Mouse (Mus musculus) Patski (cell line): ENCODE results near the gene Pou6f2. TPM values are rescaled to one million over a fixed set of nuclear protein-coding genes. Genes with fewer than 3 reads are reported as not detected.

Experiments
- ATAC-seq: fragments of 100-300 bp; one replicate; pipeline ENCODE4 v1.8.0; 2021
- CTCF ChIA-PET: fragments of 350-600 bp; sonication (Branson Sonifier 250); formaldehyde crosslinking; loops from one replicate; lab custom pipeline; 2022; ENCODE audit warnings: inconsistent platforms; lab: Charles Lee
- POLR2A ChIA-PET: fragments of 350-600 bp; sonication (Branson Sonifier 250); formaldehyde crosslinking; loops from one replicate; lab custom pipeline; 2022; ENCODE audit warnings: antibody characterized with exemption, inconsistent platforms; lab: Charles Lee
- DNase-seq: peaks from one replicate; pipeline ENCODE4 v3.0.0-alpha.2; 2011; ENCODE audit warnings: low read depth, low spot score
- H3K27me3 ChIP-seq: fragments of 371-371 bp; one replicate; pipeline ENCODE4 v1.5.1; 2021
- CTCF ChIP-seq: fragments of 100-300 bp; IDR thresholded peaks from one replicate; pipeline ENCODE4 v1.5.1; 2021
- in situ Hi-C: fragments of 300-500 bp; cut with MboI; formaldehyde crosslinking; loops from 3 replicates; pipeline ENCODE4 v1.11.1; 2018; ENCODE audit warnings: low pct_unique_long_range_greater_than_20kb, mixed read lengths
- polyA plus RNA-seq: library from polyadenylated mRNA; unstranded; gene quantifications from one replicate; pipeline ENCODE4 v1.2.3, GENCODE M21; 2021

Gene Pou6f2
- polyA plus RNA-seq, 1 experiment from 2014 or later, result not detected

DNA sequence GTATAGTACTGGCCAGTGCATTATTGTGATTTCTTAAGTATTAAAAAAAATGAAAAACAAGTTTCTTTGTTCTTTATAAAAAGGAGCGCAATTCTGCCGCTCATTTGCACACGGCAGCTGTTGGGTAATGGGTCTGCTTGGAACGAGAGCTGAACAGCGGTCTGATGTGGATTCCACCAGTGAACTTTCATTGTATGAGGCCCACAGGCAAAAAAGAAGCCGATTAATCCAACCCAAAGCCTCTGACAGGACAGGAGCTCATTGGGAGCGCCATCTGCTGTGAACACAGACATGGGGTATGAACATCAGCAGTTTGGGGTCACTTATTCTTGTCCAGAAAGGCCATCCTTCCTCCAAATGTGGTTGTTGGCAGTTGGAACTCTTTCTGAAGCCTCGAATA lies 84.9 kb downstream of the Pou6f2 start:
- no peaks in the 10 kb centered on the region for H3K27me3 ChIP-seq
- CTCF ChIA-PET, result no interaction called here
- ATAC-seq (no peak), DNase-seq (no peak)
- in situ Hi-C loops, result no loop called here
- POLR2A ChIA-PET, result interaction anchor here (0.6 kb wide), 1 partner anchor 1413 kb away, joined by 4 read pairs; no protein-coding TSS in a partner anchor
- TF ChIP-seq CTCF, result no peak

DNA sequence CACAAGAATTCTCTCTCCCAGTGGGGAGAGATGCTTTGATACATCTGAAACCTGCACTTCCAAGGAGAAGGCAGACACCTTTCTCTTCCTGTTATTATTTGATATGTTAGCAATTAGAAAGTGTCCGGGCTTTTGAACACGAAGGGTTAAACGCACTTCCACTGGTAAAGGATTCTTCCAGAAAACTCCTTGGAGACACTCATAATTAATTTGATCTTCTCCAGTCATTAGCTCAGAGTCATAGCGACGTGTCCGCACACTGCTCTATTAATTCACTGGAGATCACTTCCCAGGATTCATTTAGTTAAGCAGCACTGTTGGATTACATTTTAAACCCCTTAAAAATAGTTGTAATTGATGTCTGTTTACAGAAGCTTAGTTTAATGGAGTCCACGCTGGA lies 88.5 kb downstream of the Pou6f2 start:
- POLR2A ChIA-PET, result no interaction called here
- CTCF ChIA-PET, result interaction anchor here (1.7 kb wide), 1 partner anchor 19 kb away, joined by 4 read pairs; no protein-coding TSS in a partner anchor
- no peak for TF ChIP-seq CTCF
- in situ Hi-C loops, result no loop called here
- ATAC-seq (no peak), DNase-seq (no peak)
- peaks cover 4% of the 10 kb centered on the region for H3K27me3 ChIP-seq

DNA sequence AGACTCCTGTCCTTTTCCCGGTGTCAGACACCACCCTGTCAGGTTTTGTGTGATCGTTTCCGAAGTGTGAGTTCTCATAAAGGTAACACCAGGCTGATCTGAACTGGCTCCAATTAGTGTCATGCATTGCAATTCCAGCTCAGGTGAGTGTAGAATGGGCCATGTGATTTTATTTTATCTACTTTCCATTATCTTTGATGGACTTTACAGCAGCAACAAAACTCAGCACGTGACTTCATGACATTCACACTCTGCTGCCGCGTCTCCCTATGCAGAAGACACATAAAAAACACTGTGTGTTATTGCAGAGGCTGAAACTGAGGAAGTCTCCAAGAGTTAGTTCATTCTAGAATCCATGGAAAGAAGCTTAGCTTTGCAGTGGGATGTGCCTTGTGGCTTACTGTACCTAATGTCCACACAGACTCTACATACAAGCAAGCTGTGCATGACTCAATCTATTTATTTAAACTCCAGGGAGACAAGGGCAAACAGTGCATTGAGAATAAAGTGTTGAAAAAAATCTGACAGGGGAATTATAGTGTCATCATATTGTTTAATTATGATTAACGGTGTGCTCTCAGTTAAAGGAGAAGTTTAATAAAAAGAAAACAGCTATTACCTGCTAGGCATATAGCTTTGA lies 90.9 kb downstream of the Pou6f2 start:
- ATAC-seq (no peak), DNase-seq (no peak)
- peaks cover 4% of the 10 kb centered on the region for H3K27me3 ChIP-seq
- TF ChIP-seq CTCF, result no peak
- in situ Hi-C loops, result no loop called here
- CTCF ChIA-PET, result no interaction called here
- POLR2A ChIA-PET, result no interaction called here

DNA sequence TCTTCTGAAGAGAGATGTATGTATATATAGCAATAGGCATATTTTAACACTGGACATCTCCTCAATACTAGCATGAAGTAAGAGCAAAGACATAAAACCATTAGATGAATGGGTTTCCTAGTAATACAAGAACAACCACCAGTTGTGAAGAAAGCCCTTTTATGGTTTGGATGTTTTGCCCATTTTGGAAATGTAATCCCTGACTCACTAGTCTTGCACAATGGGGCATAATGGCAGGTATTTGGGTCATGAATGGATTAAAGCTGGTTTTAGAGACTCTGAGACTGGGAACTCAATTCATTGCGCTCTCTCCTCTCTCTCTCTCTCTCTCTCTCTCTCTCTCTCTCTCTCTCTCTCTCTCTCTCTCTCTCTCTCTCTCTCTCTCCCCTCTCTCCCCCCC lies 97.5 kb downstream of the Pou6f2 start:
- in situ Hi-C loops, result no loop called here
- CTCF ChIA-PET, result no interaction called here
- TF ChIP-seq CTCF, result no peak
- no peak for ATAC-seq
- POLR2A ChIA-PET, result no interaction called here
- no peak for DNase-seq
- H3K27me3 ChIP-seq, result no peaks in the 10 kb centered on the region

DNA sequence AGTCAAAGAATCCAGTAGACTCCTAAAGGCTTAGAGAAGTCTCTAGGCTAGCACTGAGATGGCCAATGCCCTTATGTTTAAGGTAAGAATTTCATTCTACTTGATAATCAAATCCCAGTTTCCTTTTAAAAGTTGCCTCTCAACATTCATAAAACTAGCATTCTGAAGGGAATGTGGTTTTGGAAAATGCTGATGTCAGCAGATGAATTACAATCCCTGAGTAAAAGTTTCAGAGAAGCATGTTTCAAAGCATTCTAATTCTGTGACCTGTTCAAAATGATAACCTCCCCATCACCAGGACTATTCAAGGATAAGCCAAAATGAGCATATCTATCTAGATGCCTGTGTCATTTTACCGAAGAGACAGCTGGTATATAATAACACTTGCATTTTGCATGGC lies 104.0 kb downstream of the Pou6f2 start:
- in situ Hi-C loops, result no loop called here
- ChIA-PET CTCF (no interaction called here), POLR2A (no interaction called here)
- no peak for ATAC-seq
- TF ChIP-seq CTCF, result no peak
- DNase-seq, result no peak
- no peaks in the 10 kb centered on the region for H3K27me3 ChIP-seq

DNA sequence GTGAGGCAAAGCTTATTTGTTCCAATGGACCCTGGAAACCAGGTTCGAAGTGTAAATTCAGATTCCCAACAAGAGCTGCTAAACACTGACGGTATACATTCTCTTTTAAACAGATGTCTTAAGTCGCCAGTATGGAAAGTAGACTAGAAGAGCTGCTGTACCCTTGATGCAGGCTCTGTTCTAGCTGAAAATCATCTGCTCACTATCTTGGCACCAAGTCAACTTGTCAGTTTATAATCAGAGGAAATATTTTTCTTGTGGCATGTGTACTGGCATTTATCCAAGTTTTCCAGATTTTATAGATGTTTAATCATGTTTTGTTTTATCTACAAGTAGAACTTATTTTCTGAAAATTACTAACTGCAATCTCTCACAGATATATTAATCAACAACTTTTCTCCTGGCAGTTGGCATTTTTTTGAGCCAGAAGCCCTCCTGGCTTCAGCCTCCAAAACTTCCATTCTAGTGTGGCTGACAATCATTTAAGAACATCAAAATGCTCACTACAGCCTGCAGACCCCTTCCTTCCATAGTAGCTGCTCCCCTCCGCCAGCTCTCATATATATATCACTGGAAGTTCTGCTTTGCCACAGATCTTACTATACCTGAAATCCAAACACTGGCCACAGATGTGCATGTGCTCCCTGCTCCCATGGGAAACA lies 107.1 kb downstream of the Pou6f2 start:
- ATAC-seq (no peak), DNase-seq (no peak)
- TF ChIP-seq CTCF, result no peak
- ChIA-PET POLR2A (no interaction called here), CTCF (interaction anchor here (1.4 kb wide), 1 partner anchor 18 kb away, joined by 4 read pairs; no protein-coding TSS in a partner anchor)
- H3K27me3 ChIP-seq, result peaks cover 2% of the 10 kb centered on the region
- in situ Hi-C loops, result no loop called here

DNA sequence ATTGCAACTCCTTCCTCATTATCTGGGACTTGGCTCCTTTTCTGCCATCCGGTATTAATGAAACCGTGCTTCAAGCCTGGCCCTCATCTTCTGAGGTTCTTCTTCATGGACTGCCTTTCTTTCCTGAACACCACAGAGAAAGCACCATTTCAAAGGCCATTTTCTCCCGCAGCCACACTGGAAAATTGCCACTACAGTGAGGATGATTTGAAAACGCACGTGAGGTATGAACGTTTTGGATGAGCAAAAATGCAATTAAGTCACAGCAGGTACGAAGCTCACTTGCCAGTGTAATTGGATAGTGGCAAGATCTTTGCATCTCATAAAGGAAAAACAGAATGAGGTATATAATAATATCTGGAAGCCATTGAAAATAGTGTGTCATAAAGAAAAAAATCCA lies 110.0 kb downstream of the Pou6f2 start:
- in situ Hi-C loops, result no loop called here
- DNase-seq (no peak), ATAC-seq (no peak)
- H3K27me3 ChIP-seq, result peaks cover 2% of the 10 kb centered on the region
- no peak for TF ChIP-seq CTCF
- ChIA-PET CTCF (no interaction called here), POLR2A (no interaction called here)

DNA sequence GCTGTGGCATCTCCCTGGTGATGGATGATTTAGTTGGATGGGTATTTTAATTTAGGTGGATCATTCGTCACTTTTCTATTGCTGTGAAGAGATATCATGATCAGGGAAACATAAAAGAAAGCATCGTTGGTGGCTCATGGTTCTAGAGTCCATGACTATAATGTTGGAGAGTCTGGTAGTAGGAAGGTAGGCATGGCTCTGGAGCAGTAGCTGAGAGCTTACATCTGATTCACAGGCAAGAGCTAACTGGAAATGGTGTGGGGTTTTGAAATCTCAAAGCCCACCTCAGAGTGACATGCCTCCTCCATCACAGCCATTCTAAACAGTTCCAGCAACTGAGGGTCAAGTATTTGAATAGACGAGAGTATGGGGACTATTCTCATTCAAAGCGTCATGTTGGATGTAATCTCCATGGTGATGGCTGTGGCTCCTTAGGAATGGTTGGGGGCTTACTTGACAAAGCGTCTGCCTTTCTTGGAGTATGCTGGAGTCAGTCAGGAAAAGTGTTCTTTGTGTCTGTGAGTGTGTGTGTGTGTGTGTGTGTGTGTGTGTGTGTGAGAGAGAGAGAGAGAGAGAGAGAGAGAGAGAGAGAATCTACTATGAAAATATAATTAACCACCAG lies 115.0 kb downstream of the Pou6f2 start:
- no peak for DNase-seq
- ChIA-PET CTCF (no interaction called here), POLR2A (no interaction called here)
- no peak for TF ChIP-seq CTCF
- in situ Hi-C loops, result no loop called here
- no peak for ATAC-seq
- H3K27me3 ChIP-seq, result peaks cover 7% of the 10 kb centered on the region

DNA sequence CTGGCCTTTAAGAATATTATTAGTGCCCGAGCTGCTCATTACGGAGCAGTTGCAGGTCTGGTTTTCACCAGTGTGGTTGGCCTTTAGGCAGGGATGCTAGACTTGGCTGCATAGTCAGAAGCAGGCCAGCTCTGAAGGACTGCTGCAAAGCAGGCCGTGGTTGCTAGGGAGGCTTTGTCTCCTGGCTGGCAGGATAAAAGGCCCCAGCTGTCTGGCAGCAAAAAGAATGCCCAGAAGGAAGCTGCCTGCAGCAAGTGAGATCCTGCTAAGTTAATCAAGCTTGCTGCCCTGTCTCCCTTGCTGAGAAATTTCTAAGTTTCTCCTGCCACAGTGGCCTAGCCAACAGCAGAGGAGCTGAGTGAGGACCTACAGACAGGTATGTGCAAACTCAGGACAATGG lies 116.4 kb downstream of the Pou6f2 start:
- peaks cover 7% of the 10 kb centered on the region for H3K27me3 ChIP-seq
- DNase-seq (no peak), ATAC-seq (no peak)
- in situ Hi-C loops, result no loop called here
- TF ChIP-seq CTCF, result no peak
- ChIA-PET CTCF (no interaction called here), POLR2A (no interaction called here)

DNA sequence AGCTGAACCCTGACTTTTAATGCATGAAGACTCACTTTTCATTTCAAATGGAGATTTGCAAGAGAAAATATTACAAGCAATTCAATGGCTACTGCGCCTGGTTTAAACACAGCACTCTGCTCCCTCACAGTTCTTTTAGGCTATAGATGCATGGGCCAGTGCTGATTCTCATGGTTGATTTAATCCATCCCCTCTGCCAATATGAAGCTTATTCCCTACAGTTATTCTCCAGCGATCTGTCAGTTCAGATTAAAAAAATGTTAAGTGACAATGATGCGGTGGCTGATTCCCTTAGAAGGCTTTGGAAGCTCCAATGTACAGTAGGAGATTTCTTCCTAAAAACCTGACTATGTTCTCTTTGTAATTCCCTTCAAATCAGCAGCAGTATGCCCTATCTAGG lies 144.4 kb downstream of the Pou6f2 start:
- DNase-seq (no peak), ATAC-seq (no peak)
- POLR2A ChIA-PET, result no interaction called here
- TF ChIP-seq CTCF, result no peak
- H3K27me3 ChIP-seq, result no peaks in the 10 kb centered on the region
- CTCF ChIA-PET, result no interaction called here
- in situ Hi-C loops, result no loop called here

DNA sequence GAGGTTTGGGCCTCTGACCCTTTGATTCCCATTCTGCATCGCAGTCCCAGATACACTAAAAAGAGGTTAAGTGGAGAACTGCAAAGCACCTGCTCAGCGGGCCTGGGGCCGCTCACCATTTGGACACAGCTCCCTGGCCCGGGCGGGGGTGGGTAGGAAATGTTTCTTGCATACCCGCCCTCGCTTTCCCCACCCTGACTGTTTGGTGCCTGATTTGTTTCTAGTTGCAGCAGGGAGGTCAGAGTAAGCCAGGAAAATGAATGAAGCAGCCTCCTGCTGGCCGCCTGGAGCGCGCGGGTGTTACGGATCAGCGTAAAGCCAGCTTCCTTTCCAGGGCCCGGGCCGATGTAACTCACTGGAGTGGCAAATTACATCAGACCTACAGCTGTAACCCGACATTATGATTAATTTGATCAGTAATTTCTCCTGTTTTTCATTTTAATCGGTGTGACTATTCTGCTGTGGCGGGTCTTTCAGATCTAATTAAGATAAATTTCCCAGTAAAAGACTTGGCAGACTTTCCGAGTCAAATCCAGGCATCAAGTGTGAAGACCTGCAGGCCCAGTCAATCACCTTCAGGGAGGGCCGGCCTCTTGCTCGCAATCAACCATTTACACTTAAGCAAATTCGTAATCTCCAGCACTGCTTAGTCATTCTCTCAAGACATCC lies 178.8 kb downstream of the Pou6f2 start:
- DNase-seq, result no peak
- POLR2A ChIA-PET, result no interaction called here
- H3K27me3 ChIP-seq, result peaks cover 13% of the 10 kb centered on the region
- in situ Hi-C loops, result no loop called here
- TF ChIP-seq CTCF, result no peak
- CTCF ChIA-PET, result no interaction called here
- ATAC-seq, result no peak
